Mouse (Mus musculus) kidney, embryonic 16.5 days (tissue): ENCODE results near the gene Ldlrad3. TPM values are rescaled to one million over a fixed set of nuclear protein-coding genes. Genes with fewer than 3 reads are reported as not detected.
A peak's percentile ranks its signal among the peaks of the same experiment; 100 is the strongest.

Experiments
- ATAC-seq: fragments of 200-750 bp; cut with Nextera tagmentation; 2 replicates; pipeline ENCODE4 v1.8.0; 2017; ENCODE audit warnings: moderate TSS enrichment; ENCODE audit not compliant: low FRiP score, low TSS enrichment
- H3K27ac ChIP-seq: fragments of 300-500 bp; sonication (generic); 2 replicates; pipeline ENCODE4 v1.5.1; 2014; ENCODE audit warnings: low read length
- H3K27me3 ChIP-seq: fragments of 300-500 bp; sonication (generic); 2 replicates; pipeline ENCODE4 v1.6.1; 2014; ENCODE audit warnings: low read length, control low read depth, mixed read lengths; ENCODE audit not compliant: insufficient read depth
- H3K36me3 ChIP-seq: fragments of 300-500 bp; sonication (generic); 2 replicates; pipeline ENCODE4 v1.6.1; 2014; ENCODE audit warnings: low read length, control low read depth, mixed read lengths; ENCODE audit not compliant: insufficient read depth
- H3K4me1 ChIP-seq: fragments of 300-500 bp; sonication (generic); 2 replicates; pipeline ENCODE4 v1.6.1; 2014; ENCODE audit warnings: low read length, control low read depth, mixed read lengths; ENCODE audit not compliant: insufficient read depth
- H3K4me2 ChIP-seq: fragments of 300-500 bp; sonication (generic); replicated peaks from 2 replicates; pipeline ENCODE4 v1.6.1; 2014; ENCODE audit warnings: low read depth, low read length
- H3K4me3 ChIP-seq: fragments of 300-500 bp; sonication (generic); 2 replicates; pipeline ENCODE4 v1.5.1; 2014; ENCODE audit warnings: mild to moderate bottlenecking, low read length
- H3K9ac ChIP-seq: fragments of 300-500 bp; sonication (generic); replicated peaks from 2 replicates; pipeline ENCODE4 v1.6.1; 2014; ENCODE audit warnings: low read length
- H3K9me3 ChIP-seq: fragments of 300-500 bp; sonication (generic); 2 replicates; pipeline ENCODE4 v1.6.1; 2016; ENCODE audit warnings: low read length, control low read depth
- WGBS: fragments of 180-500 bp; shearing (Covaris S2); extraction: QIAGEN DNeasy Blood & Tissue Kit; methylation state at CpG from one replicate; pipeline ENCODE4 v1.1.7; 2014; 5-methylcytosine and 5-hydroxymethylcytosine counted together
- polyA plus RNA-seq: library from polyadenylated mRNA; unstranded; fragments of >200 nt; fragmentation: Nextera tagmentation; extraction: Ambion mirVana; gene quantifications from 2 replicates; pipeline ENCODE4 v1.2.1, GENCODE M21; 2015

Gene Ldlrad3
- polyA plus RNA-seq, 1 experiment from 2014 or later, result 38.3 TPM

- Histone ChIP-seq H3K27ac (no peak overlapping the region), H3K27me3 (no peaks in the 10 kb centered on the region), H3K4me3 (no peak overlapping the region), H3K9me3 (no peaks in the 10 kb centered on the region), H3K4me2 (no peak overlapping the region), H3K4me1 (peaks cover 26% of the 10 kb centered on the region), H3K36me3 (0 out of 2 replicates have a peak, but pooled peaks cover 5% of the 10 kb centered on the region), H3K9ac (no peak overlapping the region)
- no peak for ATAC-seq
- 80% methylated on average over 13 of the region's 13 CpGs for WGBS
Observed at GRCm38 (mm10) chr2:102111906-102112499, 74.2 kb downstream of the Ldlrad3 start.

- Histone ChIP-seq H3K27ac (no peak overlapping the region), H3K4me3 (no peak overlapping the region), H3K9ac (no peak overlapping the region), H3K9me3 (no peaks in the 10 kb centered on the region), H3K36me3 (0 out of 2 replicates have a peak, but pooled peaks cover 5% of the 10 kb centered on the region), H3K4me2 (no peak overlapping the region), H3K4me1 (peaks cover 24% of the 10 kb centered on the region), H3K27me3 (no peaks in the 10 kb centered on the region)
- 89% methylated on average over 2 of the region's 2 CpGs for WGBS
- no peak for ATAC-seq
Observed at GRCm38 (mm10) chr2:102110306-102110705, 75.9 kb downstream of the Ldlrad3 start.

GRCm38 (mm10) chr2:102107280-102107679 lies 78.9 kb downstream of the Ldlrad3 start:
- no peak overlapping the region for H3K4me3 ChIP-seq
- 66% methylated on average over 6 of the region's 6 CpGs for WGBS
- H3K4me2 ChIP-seq, result no peak overlapping the region
- H3K36me3 ChIP-seq, result no peaks in the 10 kb centered on the region
- H3K9me3 ChIP-seq, result no peaks in the 10 kb centered on the region
- no peak for ATAC-seq
- H3K27me3 ChIP-seq, result no peaks in the 10 kb centered on the region
- peaks cover 8% of the 10 kb centered on the region; the same call in 1 of the 2 replicates for H3K4me1 ChIP-seq
- H3K27ac ChIP-seq, result no peak overlapping the region
- H3K9ac ChIP-seq, result no peak overlapping the region

GRCm38 (mm10) chr2:102106728-102107127 lies 79.5 kb downstream of the Ldlrad3 start:
- no peaks in the 10 kb centered on the region for H3K27me3 ChIP-seq
- no peaks in the 10 kb centered on the region for H3K36me3 ChIP-seq
- H3K4me2 ChIP-seq, result no peak overlapping the region
- H3K9me3 ChIP-seq, result no peaks in the 10 kb centered on the region
- peaks cover 8% of the 10 kb centered on the region; the same call in 1 of the 2 replicates for H3K4me1 ChIP-seq
- 0 out of 2 replicates have a peak, but pooled peaks have one; percentile 15 for ATAC-seq
- no peak overlapping the region for H3K27ac ChIP-seq
- H3K9ac ChIP-seq, result no peak overlapping the region
- WGBS, result 80% methylated on average over 6 of the region's 6 CpGs
- H3K4me3 ChIP-seq, result no peak overlapping the region

- H3K9me3 ChIP-seq, result no peaks in the 10 kb centered on the region
- no peak overlapping the region for H3K27ac ChIP-seq
- peaks cover 8% of the 10 kb centered on the region; the same call in 1 of the 2 replicates for H3K4me1 ChIP-seq
- ATAC-seq, result no peak
- no peaks in the 10 kb centered on the region for H3K27me3 ChIP-seq
- 71% methylated on average over 2 of the region's 2 CpGs for WGBS
- H3K4me2 ChIP-seq, result no peak overlapping the region
- no peaks in the 10 kb centered on the region for H3K36me3 ChIP-seq
- H3K4me3 ChIP-seq, result no peak overlapping the region
- H3K9ac ChIP-seq, result no peak overlapping the region
Observed at GRCm38 (mm10) chr2:102105454-102105853, 80.7 kb downstream of the Ldlrad3 start.

GRCm38 (mm10) chr2:102103955-102104354 lies 82.2 kb downstream of the Ldlrad3 start:
- no peak overlapping the region for H3K4me3 ChIP-seq
- H3K4me1 ChIP-seq, result peaks cover 8% of the 10 kb centered on the region; the same call in 1 of the 2 replicates
- no peaks in the 10 kb centered on the region for H3K9me3 ChIP-seq
- H3K4me2 ChIP-seq, result no peak overlapping the region
- 93% methylated on average over 12 of the region's 12 CpGs for WGBS
- H3K36me3 ChIP-seq, result no peaks in the 10 kb centered on the region
- no peak overlapping the region for H3K9ac ChIP-seq
- ATAC-seq, result no peak
- H3K27me3 ChIP-seq, result no peaks in the 10 kb centered on the region
- H3K27ac ChIP-seq, result no peak overlapping the region

- H3K4me1 ChIP-seq, result no peaks in the 10 kb centered on the region
- no peak overlapping the region for H3K4me3 ChIP-seq
- no peaks in the 10 kb centered on the region for H3K27me3 ChIP-seq
- H3K36me3 ChIP-seq, result no peaks in the 10 kb centered on the region
- H3K4me2 ChIP-seq, result no peak overlapping the region
- 59% methylated on average over 4 of the region's 4 CpGs for WGBS
- no peak overlapping the region for H3K27ac ChIP-seq
- H3K9ac ChIP-seq, result no peak overlapping the region
- no peak for ATAC-seq
- H3K9me3 ChIP-seq, result no peaks in the 10 kb centered on the region
Observed at GRCm38 (mm10) chr2:102100490-102100889, 85.7 kb downstream of the Ldlrad3 start.

- no peak overlapping the region for H3K27ac ChIP-seq
- no peaks in the 10 kb centered on the region for H3K27me3 ChIP-seq
- ATAC-seq, result no peak; the same call in 1 of the 2 replicates
- H3K4me1 ChIP-seq, result no peaks in the 10 kb centered on the region
- H3K4me2 ChIP-seq, result no peak overlapping the region
- WGBS, result 62% methylated on average over 14 of the region's 14 CpGs
- H3K36me3 ChIP-seq, result no peaks in the 10 kb centered on the region
- H3K9ac ChIP-seq, result no peak overlapping the region
- H3K9me3 ChIP-seq, result no peaks in the 10 kb centered on the region
- H3K4me3 ChIP-seq, result no peak overlapping the region
Observed at GRCm38 (mm10) chr2:102099702-102100450, 86.3 kb downstream of the Ldlrad3 start.

GRCm38 (mm10) chr2:102099261-102099660 lies 86.9 kb downstream of the Ldlrad3 start:
- Histone ChIP-seq H3K9ac (no peak overlapping the region), H3K27ac (no peak overlapping the region), H3K36me3 (no peaks in the 10 kb centered on the region), H3K4me2 (no peak overlapping the region), H3K27me3 (no peaks in the 10 kb centered on the region), H3K4me1 (no peaks in the 10 kb centered on the region), H3K4me3 (no peak overlapping the region), H3K9me3 (no peaks in the 10 kb centered on the region)
- no peak for ATAC-seq
- WGBS, result 77% methylated on average over 4 of the region's 4 CpGs

GRCm38 (mm10) chr2:102094773-102095172 lies 91.4 kb downstream of the Ldlrad3 start:
- Histone ChIP-seq H3K36me3 (no peaks in the 10 kb centered on the region), H3K4me1 (no peaks in the 10 kb centered on the region; the same call in 1 of the 2 replicates), H3K27me3 (no peaks in the 10 kb centered on the region), H3K4me3 (no peak overlapping the region), H3K27ac (no peak overlapping the region), H3K9ac (no peak overlapping the region), H3K9me3 (no peaks in the 10 kb centered on the region), H3K4me2 (no peak overlapping the region)
- 67% methylated on average over 11 of the region's 11 CpGs for WGBS
- ATAC-seq, result no peak
